Mouse (Mus musculus) forelimb bud, embryonic 11.5 days (tissue): ENCODE results near the gene Rmi1.
"Not testable (repeated sequence)": the region's sequence is repeated elsewhere in the genome, so short reads cannot be mapped to it uniquely, and the experiment has no call there.

ENCODE experiments used
- DNase-seq: peaks from one replicate; pipeline ENCODE4 v3.0.0-alpha.2; 2012; ENCODE audit warnings: low read depth, low spot score

Gene Rmi1

GRCm38 (mm10) chr13:58402003-58402743, at the start of gene Rmi1:
Gene Rmi1, plus strand, starts transcription at chr13:58402248.
- peak; percentile 99 for DNase-seq

- DNase-seq: no peak
Observed at GRCm38 (mm10) chr13:58352996-58353395, 49.1 kb upstream of the Rmi1 start.

DNA sequence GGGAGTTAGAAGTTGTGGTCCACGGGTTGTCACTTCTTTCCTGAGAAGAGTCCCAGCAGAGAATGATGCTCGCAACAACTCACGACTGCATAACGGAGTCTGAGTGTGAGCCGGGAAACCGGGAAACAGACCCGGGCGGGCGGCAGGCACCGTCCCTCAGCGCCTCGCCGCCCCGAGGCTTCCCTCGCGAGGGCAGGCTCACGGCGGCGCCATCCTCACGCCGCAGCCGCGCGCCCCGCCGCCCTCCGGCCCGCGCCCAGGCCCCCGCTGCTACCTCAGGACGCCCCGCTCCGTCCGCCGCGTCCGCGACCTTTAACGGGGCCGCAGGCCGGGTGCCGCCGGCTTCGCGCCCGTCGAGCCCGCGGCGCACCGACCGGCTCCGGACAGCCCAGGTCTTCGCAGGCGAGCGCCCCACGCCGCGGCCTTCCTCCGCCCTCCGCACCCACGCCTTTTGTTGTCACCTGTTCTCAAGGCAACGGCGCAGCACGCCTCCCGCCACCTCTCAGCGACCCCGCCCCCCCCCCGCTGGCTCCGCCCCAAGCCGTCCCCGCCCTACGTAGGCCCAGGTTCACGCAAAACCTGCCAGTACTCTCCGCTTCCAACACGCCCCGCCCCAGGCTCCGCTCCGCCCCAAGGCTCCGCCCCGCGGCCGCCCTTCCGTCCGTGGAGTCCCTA, 43.3 kb upstream of the Rmi1 start, which contains the start of gene Kif27:
Gene Kif27 (minus strand): TSS at position 494 of the 675 bp plus-strand sequence.
- peak; percentile 82 for DNase-seq

DNA sequence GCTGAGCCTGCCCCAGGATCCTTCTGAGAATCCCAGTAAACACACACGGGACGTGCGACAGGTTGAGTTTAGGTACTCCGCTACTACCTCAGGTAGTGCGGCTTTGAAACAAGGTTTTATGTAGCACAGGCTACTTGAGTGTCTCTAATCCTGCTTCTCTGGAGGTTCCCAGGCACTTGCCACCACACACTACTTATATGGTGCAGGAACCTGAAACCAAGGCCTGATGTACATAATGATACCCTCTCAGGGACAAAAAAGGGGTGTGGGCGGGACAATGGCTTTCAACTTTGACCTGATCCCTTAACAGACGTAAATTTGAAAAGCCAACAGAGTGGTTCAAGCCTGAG, 42.8 kb upstream of the Rmi1 start:
- no peak for DNase-seq

DNA sequence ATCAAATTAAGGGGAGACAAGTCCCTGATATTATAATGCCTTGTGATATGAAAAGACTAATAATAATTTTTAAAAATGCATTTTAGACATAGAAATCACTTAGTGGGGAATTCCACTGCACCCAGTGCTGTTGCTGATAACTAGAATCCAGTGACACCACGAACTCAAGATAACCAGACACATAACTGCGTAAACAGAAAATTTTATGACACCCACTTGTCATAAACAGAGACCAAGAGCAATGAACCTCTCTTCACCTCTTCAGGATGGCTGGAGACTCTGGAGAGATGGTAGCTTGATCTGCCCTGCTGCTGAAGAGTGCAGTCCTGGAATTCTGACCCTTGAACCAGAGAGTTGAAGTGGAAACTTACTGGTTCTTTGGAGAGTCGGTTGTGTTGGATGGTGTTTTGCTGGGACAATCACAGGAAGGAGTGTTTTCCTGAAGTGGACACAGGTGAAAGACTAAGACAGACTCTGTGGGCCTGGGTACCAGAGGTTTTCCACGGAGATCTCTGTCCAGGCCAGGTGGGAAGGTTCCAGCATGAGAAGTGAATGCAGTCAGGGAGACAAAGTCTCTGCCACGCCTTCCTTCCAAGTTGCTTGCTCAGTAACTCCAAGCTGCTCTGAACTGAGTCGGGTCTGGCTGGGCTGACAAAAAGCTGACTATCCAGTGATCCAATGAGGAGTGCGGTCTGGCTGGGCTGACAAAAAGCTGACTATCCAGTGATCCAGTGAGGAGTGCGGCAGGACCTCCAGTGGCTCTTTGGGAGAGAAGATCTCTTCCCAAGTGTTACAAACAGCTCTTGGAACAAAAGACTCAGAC, 37.5 kb upstream of the Rmi1 start:
- DNase-seq: no peak

GRCm38 (mm10) chr13:58365179-58365578, 36.9 kb upstream of the Rmi1 start:
- not testable (repeated sequence) for DNase-seq

DNA sequence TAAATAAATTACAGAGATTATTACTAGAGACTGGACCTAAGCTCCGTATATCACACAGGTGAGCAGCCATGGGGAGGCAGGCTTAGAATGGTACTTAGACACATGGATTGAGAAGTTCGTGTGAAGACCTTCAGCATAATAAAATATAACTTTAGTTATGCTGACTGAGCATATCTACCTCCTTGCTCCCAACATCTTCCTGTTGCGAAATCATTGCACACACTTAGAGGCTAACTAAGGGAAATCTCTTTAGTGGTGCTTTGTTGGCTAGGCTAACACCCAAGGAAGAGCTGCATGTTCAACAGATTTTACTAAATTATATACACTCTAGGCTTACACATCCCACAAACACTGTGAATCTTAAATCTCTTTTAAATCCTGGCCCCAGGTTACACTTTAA, 35.7 kb upstream of the Rmi1 start:
- no peak for DNase-seq

DNA sequence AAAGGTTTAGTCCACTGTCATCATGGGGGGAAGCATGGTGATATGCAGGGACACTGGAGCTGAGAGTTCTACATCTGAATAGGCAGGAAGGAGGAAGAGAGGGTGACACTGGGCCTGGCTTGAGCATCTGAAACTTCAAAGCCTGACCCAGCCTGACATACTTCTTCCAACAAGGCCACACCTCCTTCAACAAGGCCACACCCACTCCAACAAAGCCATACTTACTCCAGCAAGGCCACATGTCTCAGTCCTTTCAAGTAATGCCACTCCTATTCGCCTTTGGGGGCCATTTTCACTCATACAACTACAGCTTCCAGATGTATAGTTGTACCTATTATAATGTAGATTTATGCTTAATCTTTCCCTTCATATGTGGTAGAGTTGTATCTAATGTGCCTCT, 34.4 kb upstream of the Rmi1 start:
- no peak for DNase-seq

- DNase-seq: no peak
Observed at GRCm38 (mm10) chr13:58368835-58369234, 33.2 kb upstream of the Rmi1 start.

DNA sequence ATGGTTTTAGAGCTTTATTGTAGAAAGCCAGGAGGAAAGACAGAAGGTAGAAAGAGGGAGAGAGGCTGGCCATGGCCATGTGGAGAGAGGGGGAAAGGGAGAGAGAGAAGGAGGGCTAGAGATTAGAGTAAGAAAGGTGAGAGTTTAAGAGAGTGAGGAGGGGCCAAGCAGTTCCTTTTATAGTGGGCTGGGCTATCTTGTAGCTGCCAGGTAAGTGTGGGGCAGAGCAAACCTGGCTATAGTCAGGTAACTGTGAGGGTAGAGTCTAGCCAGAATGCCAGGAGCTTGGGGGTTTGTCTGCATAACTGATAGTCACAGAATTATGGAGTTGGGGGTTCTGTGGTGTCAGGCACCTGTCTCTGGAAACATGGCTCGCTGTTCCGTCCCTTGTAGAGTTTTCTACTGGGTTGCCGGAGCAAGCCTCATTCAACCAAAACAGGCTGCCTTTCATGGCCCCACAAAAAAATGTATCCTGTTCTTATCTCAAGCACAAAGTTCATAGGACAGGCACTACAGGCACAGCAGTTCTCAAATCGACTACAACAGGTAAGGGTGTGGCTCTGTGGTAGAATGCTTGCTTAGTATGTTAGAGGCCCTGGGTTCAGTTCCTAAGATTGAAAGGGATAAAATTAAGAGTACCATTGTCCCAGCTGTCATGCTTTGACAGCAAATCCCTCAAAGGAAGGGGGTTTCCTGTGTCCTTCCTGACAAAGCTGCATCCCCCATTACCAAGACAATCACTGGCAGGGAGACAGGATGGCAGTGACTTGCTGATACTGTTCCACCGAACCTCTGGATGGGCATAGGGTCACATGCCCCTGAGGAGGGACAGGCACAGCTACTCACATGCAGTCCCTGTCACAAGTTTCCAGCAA, 29.5 kb upstream of the Rmi1 start:
- no peak for DNase-seq

GRCm38 (mm10) chr13:58373153-58373470, 28.9 kb upstream of the Rmi1 start:
- DNase-seq: no peak

DNA sequence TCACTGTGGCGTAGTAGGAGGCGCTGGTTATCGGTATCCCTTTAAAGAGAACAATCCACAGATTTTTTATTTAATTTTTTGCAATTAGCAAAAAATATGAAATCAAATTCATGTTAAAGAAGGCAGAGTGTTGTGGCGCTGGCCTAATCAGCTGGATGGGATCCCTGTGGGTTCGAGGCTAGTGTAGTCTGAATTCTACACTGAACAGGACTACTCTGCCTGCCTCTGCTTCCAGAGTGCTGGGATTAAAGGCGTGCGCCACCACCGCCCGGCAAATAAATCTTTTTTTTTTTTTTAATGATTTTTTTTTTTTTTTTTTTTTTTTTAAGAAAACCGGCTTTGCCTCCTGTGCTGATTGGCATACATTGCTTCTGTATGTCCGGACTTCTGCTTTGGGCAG, 17.7 kb upstream of the Rmi1 start:
- no peak for DNase-seq

DNA sequence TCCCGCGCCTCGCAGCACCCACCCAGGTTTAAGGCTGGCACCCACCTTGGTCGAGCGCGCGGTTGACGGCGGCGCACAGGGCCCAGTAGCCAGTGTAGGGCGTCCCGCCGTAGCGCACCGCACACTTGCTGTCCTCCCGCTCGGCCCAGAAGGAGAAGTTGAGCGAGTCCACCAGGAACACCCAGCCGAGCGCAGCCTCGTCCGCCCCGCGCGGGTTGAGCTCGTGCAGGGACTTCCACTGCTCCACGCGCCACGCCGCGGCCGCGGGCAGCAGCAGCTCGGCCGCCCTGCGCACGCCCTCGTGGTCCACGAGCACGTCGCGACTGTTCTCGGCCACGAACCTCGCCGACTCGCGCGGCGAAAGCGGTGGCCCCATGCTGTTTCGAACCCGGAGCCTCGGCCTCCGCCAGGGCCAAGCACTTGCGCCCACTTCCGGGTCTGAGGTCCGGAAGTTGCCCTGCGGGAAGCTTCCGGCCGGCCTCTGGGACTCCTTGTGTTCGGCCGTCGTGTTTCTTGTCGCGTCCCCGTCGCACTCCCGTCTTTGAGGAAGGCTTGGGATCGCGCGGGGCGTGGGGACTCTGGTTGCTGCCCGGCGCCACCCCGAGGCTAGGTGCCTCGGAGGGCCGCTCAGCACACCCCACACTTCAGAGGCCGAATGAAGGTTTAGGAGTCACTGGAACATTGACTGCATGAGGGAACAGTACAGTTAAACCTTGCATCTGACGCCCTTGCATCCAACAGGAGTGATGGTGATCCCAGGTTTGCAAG, 17.1 kb upstream of the Rmi1 start, which contains the start of gene 2210016F16Rik:
Gene 2210016F16Rik (minus strand): TSS at position 447 of the 768 bp plus-strand sequence.
- peak; percentile 59 for DNase-seq

DNA sequence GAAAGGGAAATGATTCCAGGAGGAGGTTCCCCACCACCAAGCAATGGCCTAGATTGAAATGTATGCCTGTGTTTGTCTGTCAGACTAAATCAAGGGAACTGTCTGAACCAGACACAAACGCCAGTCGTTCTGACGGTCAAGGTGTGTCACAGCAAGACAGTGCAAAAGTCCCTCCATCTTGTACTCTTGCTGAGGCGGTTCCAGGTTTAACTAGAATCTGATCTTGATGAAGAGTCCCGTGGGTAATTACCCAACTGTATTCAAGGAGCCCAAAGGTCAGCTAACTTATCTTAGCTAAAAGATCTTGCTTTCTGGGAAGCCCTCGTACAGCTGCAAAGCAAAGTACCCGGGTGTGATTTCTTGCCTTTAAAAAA, 16.5 kb upstream of the Rmi1 start:
- DNase-seq: no peak

DNA sequence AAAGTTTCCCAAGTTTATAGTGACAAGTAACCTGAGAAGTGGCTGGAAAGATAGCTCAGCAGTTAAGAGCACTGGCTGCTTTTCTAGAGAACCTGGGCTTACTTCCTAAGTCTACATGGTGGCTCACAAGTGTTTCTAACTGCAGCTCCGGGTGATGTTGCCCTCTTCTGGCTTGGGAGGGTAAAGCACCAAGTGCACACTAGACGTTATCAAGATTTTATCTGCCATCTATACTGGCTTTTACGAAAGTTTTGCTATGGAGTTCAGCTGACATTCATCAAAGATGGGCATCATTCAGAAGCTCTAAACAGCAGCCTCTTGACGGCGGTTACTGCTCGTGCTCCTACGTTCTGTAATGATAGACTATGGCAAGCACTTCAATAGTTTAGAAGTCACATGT, 14.1 kb upstream of the Rmi1 start:
- peak; percentile 81 for DNase-seq

GRCm38 (mm10) chr13:58388379-58388778, 13.7 kb upstream of the Rmi1 start:
- no peak for DNase-seq

GRCm38 (mm10) chr13:58389324-58389951, 12.6 kb upstream of the Rmi1 start:
- DNase-seq: no peak

DNA sequence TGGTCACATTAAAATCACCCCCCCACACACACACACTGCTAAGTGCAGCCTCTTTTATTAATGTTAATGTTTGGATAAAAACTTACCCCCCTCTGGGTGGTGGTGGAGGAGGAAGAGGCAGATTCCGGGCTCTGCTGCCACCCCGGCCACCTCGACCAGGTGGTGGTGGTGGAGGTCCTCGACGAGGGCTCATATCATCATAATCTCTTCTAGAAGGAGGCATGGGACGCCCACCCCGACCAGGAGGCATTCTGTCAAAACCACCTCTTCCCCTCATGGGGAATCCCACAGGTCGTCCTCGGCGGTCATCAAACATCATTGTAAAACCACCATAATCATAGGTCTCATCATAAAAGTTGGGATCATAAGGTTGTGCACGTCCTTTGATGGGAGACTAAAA, 7.7 kb upstream of the Rmi1 start:
- not testable (repeated sequence) for DNase-seq

GRCm38 (mm10) chr13:58397651-58398050, 4.4 kb upstream of the Rmi1 start:
- DNase-seq: no peak

- no peak for DNase-seq
Observed at GRCm38 (mm10) chr13:58400576-58400975, 1.5 kb upstream of the Rmi1 start.
